Mouse (Mus musculus) layer of hippocampus, postnatal 36 days (tissue): ENCODE measurements around the gene Ryr2. TPM values are rescaled to one million over a fixed set of nuclear protein-coding genes. Genes with fewer than 3 reads are reported as not detected.

Experiments used
- DNase-seq, 2 experiments: peaks; one replicate each; pipeline ENCODE4 v3.0.0; 2022
- total RNA-seq, 2 experiments: library from RNA; stranded (reverse); gene quantifications; 2 replicates each; pipeline ENCODE4 v1.2.3; 2021

The Ryr2 gene
- total RNA-seq, 2 experiments from 2014 or later: 237 to 265 TPM

DNA sequence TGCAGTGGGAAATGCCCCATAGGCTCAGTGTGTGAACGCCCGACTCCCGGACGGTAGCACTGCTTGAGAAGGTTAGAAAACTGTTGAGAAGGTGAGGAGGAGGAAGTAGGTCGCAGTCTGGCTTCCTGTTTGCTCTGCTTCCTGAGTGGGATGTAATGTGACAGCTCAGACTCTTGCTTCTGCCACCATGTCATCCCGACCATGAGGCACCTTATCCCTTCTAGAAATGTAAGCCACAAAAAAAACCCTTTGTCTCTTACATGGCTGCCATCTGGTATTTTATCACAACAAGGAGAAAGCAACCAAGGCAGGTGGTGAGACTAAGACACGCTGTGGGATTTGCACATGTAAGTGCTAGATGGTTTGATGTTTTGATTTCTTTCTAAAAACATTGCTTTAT lies 12.2 kb downstream of the Ryr2 start:
- DNase-seq: no peak

DNA sequence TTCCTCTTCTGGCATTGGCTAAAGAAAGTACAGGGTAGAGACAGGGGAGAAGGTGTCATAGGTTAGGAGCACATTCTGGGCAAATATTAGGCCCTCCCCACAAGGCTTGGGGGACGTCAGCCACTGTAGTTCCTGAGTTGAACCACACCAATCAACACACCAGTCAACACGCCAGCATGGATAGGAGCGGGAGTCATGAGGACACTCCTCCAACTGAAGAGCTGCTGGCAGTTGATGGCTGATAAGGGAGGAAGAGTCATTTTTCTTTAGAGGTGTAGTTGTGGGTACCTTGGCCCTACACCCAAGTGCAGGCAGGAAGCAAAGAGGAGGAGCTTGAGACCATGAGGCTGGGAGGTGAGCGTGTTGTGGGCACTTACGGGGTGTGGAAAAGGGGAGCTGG lies 13.6 kb downstream of the Ryr2 start:
- DNase-seq: no peak

DNA sequence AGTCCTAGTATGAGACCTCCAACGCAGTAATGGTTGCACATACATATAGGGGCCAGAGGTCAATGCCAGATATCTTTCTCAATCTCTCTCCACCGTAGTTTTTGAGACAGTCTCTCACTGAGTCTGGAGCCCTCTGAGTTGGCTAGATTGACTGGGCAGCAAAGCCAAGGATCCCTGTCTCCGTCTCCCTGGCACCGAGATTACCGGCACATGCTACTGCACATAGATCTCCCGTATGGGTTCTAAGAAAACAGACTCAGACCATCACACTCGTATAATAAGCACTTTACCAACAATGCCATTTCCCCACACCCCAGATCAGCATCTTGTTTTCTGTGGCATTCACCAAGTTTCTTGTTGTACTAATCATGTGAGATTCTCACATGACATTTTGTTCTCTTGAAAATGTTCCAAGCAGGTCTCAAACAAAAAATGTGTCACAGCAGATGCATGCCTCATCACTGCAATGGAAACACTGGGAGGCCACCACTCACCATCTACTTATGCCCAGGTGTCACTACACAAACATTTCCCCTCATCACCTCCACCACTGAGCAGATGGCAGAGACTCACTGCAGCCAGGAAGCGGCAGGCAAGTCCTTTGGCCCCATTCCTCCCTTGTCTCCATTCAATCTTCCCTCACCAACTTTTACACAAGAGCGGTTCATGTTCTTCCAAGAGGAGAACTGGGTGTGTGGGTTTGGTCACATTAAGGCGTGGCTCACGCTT lies 14.2 kb downstream of the Ryr2 start:
- no peak for DNase-seq

DNA sequence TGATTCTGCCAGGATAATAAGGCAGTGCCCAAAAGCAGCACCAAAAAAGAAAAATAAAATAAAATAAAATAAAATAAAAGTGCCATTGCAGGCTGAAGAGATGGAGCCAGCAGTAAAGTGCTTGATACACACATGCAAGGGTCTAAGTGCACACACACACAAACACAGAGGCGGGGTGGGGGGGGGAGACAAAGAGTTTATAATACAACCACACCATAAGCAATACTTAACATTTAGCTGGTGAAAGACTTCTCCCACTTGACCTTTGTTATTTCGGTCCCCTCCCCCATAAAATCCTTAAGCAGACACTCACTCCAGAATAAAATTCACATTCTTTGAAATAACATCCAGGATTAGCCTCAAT lies 22.7 kb downstream of the Ryr2 start:
- no peak for DNase-seq

DNA sequence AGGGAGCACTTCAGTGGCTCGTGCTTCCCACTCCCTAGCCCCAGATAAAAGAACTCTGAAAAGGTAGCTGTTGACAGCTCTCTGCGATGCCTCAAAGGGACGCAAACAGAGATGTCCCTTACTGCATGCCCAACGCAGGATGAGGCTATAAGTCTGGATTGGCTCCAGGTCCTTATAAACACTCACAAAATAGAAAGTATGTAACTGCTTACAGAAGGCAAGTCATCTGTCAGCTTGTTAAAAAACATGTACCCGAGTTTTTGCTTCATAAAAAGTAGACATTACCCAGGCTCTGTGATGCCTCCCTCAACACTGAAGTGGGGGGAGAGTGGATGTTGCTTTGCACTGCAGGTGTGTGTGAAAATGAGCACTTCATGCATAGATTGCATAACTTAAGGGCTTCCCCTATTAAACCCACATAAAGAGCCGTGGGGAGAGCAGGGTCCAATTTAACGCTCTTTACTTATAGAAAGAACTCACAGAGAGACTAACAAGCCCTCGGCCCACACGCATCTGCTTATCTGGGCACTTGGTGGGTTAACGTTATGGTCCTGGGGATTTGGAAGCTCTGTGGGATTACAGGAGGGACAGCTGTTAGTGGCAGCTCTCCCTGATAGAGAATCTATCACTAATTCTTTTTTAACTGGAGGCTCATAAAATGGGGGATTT lies 23.2 kb downstream of the Ryr2 start:
- no peak for DNase-seq

DNA sequence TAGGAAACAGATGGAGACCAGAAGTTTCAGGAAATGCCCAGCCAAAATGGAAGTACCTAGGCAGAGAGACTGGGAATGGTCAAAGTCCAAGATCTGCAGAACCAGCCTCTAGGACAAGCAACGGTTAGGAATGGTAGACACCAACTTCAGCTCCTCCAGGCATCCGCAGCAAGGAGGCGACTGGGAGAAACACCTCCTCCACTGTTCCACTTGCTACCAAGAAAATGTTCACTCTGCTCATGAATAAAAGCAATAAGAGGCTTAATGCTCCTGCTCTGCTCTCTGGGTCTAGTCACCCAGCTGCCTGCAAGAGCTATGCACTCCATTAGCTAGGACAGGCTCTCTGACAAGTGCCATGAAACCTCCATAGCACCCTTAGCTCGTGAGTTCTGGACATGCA lies 26.2 kb downstream of the Ryr2 start:
- no peak for DNase-seq

DNA sequence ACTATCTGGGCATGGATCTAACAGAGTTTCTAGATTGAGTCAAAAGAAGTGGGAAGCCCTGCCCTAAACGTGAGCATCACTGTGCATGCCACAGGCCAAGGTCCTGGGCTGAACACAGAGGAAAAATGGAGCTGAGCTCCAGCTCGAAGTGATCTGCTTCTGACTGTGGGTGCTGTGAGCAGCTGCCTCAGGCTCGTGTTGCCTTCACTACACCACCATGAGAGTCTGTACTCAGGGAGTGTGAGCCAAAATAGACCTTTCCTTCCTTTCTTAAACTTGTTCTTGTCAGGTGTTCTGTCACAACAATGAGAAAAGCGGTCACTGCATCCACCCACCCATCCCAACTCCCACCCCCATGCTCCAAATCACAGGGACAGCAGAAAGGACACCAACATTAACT lies 27.2 kb downstream of the Ryr2 start:
- DNase-seq: no peak

DNA sequence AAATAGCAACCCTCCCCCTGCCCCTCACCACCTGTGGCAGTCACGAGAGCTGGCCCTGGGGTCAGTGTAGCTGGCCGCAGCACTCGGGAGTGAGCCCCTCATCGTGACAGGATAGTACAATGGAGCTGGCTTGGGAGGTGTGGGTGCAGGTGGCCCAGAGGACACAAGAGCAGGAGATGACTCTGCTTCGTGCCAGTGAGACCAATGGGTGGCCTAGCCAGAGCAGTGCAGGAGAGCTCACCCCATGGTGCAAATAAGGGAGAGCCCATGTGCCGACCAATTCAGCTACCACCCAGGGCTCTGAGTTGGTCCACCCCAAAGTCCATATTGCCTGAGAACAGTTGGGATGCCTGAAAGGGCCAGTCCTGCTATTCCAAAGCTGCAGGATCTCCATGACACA lies 31.8 kb downstream of the Ryr2 start:
- no peak for DNase-seq

DNA sequence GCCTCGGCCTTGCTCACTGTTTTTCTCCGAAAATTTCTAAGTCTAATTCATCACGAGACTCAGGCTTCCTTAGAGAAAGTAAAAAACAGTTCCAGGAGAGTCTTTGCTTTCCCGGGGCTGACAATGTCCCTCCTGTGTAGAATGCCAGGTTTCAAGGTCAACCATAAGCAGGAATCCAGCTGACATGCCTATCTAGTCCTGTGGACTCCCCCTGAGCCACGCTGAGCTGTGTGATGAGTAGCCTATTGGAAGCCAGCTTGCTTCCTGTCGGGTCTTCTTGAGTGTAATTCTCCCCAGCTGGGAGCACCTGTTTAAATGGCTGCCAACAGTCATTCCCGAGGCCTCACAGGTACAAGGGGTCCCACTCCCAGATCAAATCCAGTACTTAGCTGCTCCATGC lies 34.2 kb downstream of the Ryr2 start:
- DNase-seq: no peak

DNA sequence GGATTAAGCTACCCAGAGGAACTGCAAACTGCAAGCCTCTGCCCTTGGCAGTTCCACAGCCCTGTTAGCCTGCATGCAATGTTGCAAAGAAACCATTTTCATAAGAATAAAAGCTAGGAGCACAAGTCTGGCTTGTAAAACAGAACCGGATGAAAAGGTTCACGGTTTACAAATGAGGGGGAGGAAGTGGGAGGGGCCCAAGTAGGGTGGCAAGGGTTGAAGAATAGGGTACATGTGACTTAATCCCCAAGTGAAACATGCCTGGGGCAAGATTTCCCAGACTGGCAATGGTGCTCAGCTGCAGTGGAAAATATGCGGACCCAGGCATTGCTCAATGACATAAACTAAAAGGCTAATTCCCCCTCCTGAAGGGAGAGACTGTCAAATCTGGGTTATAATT lies 34.6 kb downstream of the Ryr2 start:
- DNase-seq: no peak

DNA sequence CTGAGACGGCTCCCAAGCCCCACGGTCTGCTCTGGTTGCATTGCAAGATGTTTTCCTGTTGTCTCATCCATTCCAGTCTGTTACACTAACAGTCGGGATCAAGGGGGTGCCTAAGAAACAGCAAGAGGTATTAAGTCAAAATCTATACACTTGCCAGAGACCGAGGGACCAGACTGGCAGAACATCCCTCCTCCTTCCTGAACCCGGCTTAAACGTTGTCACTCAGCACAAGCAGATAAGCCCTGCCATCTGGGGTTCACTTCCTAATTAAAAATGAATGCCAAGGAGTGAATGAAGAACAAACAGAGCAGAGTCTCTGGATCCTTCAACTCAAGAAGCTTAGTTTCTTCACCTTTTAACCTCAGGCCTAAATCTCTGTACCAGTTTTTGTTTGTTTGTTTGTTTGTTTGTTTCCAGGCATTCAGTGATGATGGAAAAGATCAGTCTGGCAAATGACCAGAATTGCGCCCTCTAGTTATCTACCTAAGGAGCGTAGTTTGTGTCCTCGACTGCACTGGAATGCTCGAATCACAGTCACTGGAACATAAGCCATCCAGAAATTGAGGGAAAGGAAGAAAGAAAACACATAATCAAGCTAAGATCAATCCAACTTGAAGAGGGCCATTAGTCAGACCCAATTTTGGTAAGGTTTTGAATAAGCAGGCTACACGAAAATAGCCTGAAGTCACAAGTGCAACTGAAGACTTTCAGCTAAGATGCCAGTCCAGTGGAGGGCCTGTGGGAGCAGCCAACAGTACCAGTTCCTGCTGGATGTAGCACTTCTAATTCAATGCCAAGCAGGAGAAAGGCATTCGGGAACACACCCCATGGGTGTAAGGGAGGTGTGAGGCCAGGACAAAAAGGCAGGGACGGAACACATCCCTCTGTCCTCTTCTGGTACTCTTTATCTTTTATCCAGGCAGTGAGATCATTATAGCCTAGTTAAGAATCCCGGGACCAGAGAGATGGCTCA lies 36.3 kb downstream of the Ryr2 start:
- DNase-seq: no peak

DNA sequence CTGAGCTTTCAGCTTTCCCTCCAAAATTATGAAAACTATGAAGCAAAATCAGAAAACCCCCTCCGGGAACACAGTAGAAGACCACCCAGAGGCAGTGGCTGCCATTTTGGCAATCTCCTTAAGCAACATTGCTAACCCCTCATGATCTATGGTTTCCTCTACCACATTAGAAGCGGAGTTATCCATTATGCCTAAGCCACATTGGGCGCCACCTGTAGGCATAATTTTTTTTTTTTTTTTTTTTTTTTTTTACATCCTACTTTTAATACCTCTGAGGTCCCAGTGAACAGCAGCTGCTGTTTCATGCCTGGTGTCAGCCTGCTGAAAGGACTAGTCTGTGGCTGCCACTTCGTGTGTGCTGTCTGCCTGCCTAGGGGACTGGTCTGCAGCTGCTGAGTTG lies 42.2 kb downstream of the Ryr2 start:
- no peak for DNase-seq

DNA sequence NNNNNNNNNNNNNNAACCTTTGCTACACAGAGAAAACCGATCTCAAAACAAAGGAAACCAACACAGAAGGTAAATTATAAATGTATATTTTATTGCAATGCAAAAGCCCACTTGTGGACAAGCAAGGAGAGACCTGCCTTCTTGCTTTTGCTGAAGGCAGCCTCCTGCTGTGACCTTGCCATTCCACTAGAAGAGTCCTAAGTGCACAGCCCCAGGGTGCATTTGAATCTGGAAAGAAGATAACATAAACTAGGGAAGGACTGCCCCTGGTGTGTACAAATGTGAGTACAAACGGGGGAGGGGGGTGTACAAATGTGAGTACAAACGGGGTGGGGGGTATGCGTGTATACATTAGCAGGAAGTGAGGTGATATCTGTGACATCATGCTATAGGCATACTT lies 43.2 kb downstream of the Ryr2 start:
- DNase-seq: no peak

DNA sequence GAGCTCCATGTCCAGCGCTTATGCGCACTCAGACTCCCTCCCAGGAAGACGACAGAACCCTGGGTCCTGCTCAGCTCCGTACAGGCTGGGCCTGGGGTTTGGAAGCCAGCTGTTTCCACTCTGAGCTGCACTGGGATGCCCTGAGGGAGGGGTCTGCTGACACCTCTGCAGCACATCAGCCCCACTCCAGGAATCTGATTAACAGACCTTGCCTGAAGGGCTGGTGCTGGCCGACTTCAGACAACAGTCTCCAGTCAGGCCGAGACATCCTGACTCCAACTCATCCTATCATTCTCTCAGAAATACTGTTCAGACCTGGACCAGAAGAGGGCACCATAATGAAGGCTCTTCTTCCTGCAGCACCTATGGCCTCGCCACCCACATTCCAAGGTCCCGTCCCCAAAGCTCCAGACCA lies 49.4 kb downstream of the Ryr2 start:
- no peak for DNase-seq

DNA sequence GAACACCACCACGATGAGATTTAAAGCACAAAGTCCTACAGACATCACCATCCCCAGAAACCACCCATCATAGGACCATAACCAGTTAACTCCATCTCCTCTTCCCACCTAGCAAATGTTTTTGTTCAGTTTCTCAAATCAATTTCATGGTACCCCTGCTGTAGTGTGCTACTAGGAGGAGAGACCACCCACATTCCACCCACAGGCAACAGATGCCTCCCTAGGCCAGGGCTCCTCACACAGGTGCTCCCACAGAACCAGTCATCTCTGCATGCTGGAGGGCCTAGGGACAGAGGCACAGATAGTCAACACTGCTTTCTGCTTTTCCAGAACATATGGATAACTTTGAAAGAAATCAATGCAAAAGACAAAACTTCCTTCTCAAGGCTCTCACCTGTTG lies 50.8 kb downstream of the Ryr2 start:
- DNase-seq: peak in 1 of 2 experiments; percentile 44

DNA sequence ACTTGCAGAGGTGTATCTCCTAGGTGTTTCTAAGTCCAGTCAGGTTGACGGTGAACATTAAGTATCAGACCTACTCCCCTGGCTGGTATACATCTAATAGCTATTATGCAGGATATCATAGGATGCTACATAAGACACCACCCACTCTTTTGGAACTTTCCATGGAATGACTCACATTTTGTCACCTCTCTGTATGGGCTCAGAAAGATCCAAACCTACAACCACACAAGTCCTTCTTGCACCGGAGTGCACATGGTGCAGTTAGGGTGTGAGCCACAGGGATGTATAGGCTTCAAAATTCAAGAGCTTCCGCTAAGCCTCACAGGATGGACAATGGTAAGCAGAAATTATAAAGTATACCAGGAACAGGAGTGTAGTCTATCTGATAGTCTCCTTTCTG lies 52.8 kb downstream of the Ryr2 start:
- no peak for DNase-seq

DNA sequence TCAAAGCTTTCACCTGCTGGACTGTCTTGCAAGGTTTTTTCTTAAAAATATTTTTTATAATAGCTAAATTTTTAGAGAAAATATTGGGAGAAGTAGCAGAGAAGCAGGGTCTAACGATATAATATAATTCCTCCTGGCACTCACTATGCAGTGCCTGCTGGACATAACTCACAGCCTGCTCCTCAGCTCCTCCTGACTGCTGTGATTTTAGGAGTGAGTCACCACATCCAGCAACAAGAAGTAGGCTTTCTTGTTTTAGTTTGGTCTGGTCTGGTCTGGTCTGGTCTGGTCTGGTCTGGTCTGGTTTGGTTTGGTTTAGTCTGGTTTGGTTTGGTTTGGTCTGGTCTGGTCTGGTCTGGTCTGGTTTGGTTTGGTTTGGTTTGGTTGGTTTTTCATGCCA lies 55.9 kb downstream of the Ryr2 start:
- DNase-seq: no peak

DNA sequence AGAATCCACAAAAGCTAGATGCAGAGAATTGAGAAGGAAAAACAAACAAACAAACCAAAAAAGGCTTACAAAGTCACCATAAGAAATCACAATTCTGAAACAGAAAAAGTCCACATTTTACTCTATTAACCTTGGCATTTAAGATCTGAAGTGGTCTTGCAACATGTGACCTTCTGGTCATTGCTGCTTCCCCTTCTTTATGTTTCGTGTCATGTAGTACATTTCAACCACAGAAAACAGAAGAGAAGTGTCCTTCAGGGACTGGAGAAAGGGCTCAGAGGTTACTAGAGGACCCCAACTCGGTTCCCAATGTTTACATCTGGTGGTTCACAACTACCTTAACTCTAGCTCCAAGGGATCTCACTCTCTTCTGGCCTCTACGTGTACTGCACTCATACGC lies 59.7 kb downstream of the Ryr2 start:
- no peak for DNase-seq

DNA sequence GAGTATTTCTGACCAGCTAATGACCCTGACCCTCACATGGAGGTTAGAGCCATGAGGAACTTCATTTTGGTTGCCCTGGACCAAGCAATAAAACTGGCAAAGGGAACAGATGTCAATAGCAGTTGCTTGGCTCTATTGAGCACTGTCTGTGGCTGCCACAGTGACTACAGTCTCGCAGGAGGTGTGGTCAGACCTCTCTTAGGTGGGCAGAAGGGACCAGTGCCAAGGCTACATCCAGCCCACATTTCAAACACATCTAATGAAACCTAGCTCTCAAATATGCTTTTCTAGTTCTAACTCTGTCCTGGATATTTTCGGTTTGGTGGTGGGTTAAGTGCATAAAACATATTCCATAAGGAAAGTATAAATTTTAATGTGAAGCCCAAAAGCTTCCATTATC lies 62.0 kb downstream of the Ryr2 start:
- no peak for DNase-seq

DNA sequence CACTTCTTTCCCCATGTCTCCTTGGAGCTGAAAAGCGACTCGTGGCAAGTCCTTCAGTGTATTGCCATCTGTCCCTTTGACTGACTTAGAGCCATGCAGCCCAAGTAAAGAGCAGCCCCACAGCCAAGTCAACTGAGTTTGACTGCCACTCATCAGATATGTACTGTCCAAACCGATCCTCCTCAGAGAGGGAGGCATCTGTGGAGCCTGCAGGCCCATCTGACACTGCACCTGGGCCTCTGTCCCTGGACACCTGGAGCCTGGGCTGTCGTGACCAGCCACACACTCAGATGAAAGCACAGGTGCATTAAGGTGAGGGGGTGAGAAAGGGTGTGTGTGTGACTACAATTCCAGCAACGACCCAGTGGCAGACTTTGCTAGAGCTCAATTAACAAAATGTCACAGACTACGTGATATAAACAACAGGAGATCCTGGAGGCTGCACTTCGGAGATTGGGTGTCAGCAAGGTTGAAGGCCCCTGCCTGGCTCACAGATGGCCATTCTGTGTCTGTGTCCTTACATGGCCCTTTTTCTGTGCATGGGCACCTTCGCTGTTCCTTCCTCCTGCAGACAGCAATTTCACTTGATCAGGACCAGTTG lies 63.8 kb downstream of the Ryr2 start:
- DNase-seq: no peak

DNA sequence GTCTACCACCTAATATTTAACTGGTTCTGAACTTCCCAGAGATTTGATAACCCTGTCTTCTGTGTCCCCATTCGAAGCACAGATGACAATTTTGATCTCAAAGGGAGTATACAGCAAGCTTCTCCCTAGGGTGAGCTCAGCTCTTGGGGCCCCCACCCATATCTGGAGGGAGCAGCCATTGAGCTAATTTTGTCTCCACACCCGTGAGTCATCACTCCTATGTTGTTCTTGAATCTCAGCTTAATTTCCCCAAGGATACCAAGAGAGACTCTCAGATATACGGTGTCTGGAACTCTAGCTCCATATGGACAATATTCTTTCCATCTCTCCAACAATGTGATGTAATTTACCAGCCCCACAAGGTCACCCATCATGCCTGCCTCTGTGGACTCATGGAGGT lies 66.8 kb downstream of the Ryr2 start:
- no peak for DNase-seq

DNA sequence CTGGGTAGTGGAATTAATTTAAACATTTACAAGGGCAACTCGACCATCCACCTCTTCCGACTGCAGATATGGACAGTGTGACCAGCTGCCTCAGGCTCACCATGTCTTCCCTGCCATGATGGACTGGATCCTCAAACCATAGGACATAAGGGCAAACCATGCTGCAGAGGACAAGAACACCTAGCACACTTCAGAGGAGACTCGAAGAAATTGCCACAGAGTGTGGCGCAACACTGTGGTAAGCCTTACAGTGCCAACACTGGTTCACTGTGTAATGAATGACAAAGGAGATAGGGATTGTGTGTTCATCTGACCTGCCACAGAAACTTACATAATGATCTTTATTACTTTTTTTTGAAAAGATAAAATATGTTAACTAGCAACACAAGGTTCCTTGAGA lies 68.1 kb downstream of the Ryr2 start:
- no peak for DNase-seq

DNA sequence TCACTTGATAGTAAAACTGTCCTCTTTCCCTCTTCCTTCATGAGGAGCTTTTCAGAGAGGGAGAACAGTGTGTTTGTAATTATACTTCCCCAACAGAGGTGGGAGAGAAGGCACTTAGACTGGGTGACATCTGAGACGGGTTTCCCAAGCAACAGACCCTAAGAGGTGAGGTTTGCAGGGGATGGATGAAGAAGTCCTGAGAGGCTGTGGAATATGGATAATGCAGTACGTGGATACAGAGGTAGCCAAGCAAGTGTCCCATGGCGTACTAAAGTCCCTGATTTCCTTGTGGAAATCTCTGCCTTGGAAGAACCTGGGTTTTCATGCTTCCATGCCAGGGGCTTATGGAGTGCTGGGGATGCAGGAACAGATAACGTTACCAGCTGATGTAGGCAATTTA lies 69.5 kb downstream of the Ryr2 start:
- no peak for DNase-seq
